Mouse (Mus musculus): ENCODE measurements around the gene Gm17509. TPM values are rescaled to one million over a fixed set of nuclear protein-coding genes. Genes with fewer than 3 reads are reported as not detected.

The Gm17509 gene
- polyA plus RNA-seq (2015; fragmentation: Nextera tagmentation; extraction: Ambion mirVana), result 0.36 and 0.46 TPM in 2 replicates

DNA sequence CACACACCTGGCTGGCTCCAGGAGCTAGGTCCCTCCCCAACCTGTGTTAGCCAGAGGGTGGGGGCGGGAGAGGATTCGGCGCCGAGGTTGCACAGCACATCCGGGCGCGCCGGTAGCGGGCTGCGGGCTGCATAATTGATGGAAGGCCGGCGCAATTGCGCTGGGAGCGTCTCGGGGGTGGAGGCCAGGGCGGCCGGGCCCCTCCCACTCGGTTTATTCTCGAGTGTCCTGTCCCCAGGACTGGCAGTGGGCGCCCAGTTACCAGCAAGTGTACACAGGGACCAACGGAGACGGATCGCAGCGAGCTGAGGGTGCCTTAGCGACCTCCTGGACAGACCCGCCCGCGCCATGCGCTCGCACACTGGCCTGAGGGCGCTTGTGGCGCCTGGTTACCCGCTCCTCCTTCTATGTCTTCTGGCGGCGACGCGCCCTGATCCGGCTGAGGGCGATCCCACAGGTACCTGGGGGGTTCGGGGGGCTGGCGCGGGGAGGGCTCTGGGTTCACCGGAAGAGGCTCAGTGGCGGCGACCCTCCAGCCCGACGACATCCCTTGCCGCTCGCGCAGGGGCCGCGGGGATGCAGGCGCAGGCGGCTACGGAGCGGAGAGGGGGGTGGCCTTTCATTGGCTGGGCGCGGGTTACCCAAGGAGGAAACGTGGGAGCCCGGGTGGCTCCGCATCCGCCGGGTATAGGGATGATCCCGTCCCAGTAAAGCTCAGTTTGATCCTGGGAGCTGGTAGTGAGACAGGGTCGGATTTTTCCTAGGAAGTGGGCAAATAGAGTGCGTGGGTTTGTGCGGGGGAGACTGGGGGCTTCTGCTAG lies at the start of gene Gm17509:
Gm17509 (minus strand) TSS at position 575 of the 821 bp plus-strand sequence.

DNA sequence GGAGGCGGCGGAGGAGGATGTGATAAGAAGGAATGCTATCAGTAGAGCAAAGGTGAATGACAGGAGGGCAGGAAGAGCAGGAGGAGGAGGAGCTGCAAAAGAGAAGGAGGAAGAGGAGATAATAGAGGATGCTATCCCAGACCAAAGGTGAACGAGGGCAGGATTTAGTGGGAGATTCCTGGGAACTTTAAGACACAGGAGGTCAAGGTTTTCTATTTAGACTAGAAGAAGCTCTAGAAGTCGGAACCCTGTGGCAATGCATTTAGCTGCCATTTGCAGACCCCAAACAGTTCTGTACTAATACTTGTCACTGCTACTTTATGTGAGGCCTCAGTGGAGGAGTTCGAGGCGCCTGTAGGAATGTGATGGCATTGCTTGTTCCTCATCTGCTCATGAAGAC lies 12.6 kb downstream of the Gm17509 start, which contains the start of gene Emb:
Emb (plus strand) TSS at position 301 of the 400 bp plus-strand sequence.

Other genes with a start within 250 kb of the Gm17509 start
- 24.4 and 28.7 TPM in 2 replicates for gene Parp8, start 195.5 kb downstream of the Gm17509 start, polyA plus RNA-seq (2015; fragmentation: Nextera tagmentation; extraction: Ambion mirVana)
- gene Emb, start 12.5 kb downstream of the Gm17509 start, polyA plus RNA-seq (2015; fragmentation: Nextera tagmentation; extraction: Ambion mirVana), result 12.0 and 16.1 TPM in 2 replicates

Measured in neural tube, postnatal 0 days (tissue).